Mouse (Mus musculus): Measurements from ENCODE around the gene Glul. TPM values are rescaled to one million over a fixed set of nuclear protein-coding genes. Genes with fewer than 3 reads are reported as not detected.

The Glul gene
- total RNA-seq, 2 experiments from 2014 or later = 611 to 674 TPM

DNA sequence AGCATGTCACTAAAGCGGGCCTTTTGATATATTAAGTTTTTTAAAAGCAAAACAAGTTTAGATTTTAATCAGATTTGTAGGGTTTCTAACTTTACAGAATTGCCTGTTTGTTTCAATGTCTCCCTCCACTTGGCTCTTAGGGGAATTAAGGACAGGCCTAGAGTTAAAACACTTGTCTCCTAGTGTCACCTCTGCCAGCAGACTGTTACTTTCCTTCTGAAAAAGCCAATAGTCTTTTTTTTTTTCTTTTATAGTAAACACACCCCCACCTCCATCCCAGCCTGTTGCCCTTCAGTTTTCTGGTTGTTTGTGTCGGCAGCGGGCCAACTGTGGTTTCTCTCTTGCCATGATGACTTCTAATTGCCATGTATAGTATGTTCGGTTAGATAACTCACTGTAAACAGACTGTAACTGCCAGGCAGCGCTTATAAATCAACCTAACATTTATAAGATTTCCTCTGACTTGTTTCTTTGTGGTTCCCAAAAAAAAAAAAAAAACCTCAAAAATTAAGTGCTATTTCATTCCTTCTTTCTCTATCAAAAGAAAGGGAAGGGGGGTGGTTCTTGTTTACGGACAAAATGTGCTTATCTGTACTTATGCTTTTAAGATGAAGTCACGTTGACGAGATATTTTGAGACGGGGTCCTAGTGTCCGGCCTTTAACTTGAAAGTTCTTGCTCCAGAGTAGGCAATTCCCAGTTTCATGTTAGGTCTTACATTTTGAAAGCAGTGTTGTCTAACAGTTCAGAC, 9.6 kb downstream of the Glul start:
- DNase-seq = no peak
- intact Hi-C loops (cut with DNase I) = no loop called here

DNA sequence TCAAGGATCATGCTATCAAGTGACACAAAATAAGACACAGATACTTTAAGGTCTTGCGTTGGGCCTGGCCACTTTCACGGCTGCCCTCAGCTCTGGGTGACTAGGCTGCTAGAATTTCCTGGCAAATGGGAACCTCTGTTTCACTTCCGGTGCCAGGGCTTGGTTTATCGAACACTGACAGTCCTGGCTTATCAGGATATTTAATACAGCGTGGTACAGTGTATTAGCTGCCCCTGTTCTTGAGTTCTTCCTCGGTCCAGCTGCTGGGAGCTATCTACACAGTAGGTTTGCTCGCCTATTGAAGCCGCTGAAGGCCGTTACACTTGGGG, 10.2 kb downstream of the Glul start:
- DNase-seq = no peak
- intact Hi-C loops (cut with DNase I) = no loop called here

- intact Hi-C loops (cut with DNase I) = no loop called here
- DNase-seq = no peak
These were observed 10.7 kb downstream of the Glul start for GRCm38 (mm10) chr1:153910423-153910822.

DNA sequence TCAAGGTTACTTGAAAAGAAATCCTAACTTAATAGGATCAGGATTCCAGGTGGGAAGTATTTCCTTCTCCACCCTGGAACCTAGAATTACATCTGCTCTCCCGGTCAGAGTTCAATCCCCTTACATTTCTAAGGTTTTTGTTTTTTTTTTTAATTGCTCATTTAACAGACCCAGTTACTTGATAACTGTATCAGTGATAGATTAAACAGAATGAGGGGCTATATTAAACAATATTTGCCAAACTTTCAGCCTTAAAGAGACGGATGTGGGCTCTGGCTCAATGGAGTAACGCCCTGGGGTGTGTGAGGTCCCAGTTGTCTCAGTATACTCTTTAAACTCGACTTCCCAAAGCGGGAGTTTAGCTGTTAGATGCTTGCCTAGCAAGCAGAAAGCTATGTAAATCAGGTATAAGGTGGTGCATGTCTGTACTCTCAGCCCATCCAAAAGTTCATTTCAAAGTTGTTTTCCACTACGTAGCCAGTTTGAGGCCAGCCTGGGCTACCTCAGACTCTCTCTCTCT, 11.6 kb downstream of the Glul start:
- no peak for DNase-seq

DNA sequence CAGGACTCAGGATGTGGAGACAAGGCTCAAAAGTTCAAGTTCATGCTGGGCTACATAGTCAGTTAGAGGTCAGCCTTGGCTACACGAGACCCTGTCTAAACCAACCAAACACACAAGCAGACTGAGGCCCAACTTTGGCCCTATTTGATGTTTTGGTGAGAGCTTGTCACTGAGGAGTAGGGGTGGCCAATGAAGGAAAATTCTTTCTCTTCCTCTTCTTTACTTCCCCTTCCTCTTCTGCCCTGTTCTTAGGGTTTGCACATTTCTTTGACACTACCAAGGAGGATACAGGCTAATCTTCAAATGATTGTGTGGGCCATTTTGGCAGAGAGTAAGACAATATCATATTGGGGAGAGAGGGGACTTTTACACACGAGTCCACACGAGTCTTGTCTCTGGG, 14.1 kb downstream of the Glul start:
- DNase-seq = no peak
- intact Hi-C loops (cut with DNase I) = no loop called here

More for the DNA sequence above, 11.6 kb downstream of the Glul start:
- intact Hi-C loops (cut with DNase I) = no loop called here

- DNase-seq = no peak
- intact Hi-C loops (cut with DNase I) = loop anchor here (2.0 kb wide), 1 partner anchor 18 kb away; the partner anchor contains the start of gene Teddm2
These were observed 18.9 kb downstream of the Glul start for GRCm38 (mm10) chr1:153918521-153919206.

DNA sequence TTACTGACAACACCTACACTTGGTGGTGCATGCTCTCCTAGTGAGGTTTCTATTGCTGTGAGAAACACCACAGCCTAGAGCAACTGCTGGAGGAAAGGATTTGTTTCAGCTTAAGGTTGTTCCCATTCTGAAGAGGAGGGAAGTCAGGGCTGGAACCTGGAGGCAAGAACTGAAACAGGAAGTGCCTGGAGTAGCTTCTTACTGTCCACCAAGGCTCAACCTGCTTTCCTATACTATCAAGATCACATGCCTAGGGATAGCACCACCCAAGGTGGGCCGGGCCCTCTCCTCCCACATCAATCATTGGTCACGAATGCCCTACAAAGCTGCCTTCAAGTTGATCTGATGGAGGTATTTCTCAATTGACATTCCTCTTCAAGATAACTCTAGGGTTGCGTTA, 21.9 kb downstream of the Glul start:
- DNase-seq = no peak
- intact Hi-C loops (cut with DNase I) = loop anchor here (5.0 kb wide), 1 partner anchor 111 kb away; no protein-coding TSS in a partner anchor

GRCm38 (mm10) chr1:153922571-153923021, 22.9 kb downstream of the Glul start:
- peak; percentile 49 to 52 for DNase-seq
- intact Hi-C loops (cut with DNase I) = loop anchor here (5.0 kb wide), 1 partner anchor 110 kb away; no protein-coding TSS in a partner anchor

DNA sequence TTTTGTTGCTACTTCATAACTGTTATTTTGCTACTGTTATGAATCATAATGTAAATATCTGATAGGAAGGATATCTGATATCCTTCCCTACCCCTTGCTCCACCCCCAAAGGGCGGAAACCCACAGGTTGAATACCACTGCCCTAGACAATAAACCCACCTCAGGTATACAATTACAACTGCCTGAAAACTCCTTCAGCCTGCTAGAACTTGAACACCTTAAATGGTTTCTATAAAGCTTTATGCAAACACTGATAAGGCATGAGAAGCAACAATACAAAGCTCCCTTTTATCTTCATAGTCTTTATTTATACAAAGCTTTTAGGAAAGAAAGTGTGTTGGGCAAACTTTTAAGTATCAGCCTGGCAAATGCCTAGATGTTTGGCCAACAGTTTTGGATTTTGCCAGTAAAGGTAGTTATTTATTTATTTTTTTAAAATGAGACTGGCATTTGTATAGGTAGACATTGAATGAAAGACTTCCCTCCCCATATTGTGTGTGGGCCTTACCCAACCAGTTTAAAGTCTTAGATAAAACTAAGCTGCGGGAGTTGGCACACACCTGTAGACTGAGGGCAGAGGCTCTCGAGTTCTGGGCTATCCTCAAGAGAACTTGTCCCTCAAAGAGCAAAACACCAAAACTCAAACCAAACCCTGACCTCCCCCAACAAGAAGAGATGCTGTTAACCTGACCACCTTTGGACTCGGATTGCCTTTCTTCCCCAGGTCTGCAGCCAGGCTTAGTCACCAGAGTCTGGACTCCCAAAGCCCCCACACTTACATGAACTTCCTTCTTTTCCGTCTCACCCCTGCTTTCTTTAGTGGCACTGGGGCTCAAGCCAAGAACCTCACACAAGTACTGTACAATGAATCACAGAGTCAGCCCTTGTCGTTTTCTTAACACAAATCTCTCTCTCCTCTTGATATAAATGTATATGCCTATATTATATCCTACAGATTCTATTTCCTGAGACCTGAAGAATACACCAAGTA, 24.9 kb downstream of the Glul start:
- intact Hi-C loops (cut with DNase I) = loop anchor here (5.0 kb wide), 1 partner anchor 108 kb away; no protein-coding TSS in a partner anchor
- DNase-seq = no peak

DNA sequence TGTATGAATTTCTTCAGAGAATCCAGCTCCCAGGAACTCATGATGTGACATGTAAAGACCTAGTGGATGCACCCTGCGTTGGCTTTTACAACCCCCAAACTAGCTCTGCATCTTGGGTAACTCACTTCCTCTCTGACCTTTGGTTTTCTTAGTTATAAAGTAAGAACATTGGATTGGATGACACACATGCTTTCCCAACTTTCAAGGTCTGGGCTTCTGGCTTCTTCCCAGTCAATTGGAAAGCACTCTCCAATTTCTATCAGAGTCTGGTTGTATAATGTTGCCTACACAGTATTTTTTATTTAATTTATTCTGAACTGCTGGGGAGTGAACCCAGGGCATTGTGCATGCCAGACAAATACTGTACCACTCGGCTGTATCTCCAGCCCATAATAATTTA, 30.7 kb downstream of the Glul start:
- no peak for DNase-seq
- intact Hi-C loops (cut with DNase I) = no loop called here

DNA sequence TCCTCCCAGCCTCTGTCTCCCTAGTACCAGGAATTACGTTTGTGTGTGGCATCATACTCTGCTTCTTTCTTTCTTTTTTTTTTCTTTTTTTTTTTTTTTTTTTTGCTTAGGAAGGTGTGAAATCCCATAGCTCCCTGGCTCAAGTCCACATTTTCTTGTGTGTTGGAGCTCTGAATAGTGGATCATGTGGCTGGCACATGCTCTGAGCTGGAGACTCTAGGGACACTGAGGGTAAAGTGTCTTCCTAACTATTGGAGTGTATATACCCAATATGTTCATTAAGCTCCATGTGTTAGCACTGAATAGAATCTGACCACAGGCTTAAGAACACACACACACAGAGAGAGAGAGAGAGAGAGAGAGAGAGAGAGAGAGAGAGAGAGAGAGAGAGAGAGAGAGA, 34.0 kb downstream of the Glul start:
- no peak for DNase-seq
- intact Hi-C loops (cut with DNase I) = no loop called here

DNA sequence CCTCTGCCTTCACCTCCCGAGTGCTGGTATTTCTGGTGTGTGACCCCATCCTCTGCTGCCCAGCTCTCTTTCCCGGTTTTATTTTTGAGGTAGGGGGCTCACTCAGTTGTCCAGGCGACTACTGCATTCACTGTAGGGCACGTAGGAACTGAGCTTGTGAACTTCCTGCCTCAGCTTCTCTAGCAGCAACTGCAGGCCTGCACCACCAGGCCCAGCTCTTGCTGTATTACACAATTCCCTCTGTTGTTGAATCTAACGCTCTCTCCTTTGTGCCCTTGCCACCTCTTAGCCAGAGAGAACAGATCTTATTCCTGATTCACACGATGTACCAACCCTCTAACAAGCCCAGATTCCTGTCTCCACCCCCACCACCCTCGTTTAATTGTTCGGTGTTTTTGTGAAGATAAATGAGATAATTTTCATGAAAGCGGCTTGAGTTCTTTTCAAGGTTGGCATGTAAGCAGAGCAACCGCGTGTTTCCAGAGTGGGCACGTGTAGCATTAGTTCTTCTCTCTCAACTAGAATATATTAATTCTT, 36.2 kb downstream of the Glul start:
- intact Hi-C loops (cut with DNase I) = no loop called here
- DNase-seq = no peak

DNA sequence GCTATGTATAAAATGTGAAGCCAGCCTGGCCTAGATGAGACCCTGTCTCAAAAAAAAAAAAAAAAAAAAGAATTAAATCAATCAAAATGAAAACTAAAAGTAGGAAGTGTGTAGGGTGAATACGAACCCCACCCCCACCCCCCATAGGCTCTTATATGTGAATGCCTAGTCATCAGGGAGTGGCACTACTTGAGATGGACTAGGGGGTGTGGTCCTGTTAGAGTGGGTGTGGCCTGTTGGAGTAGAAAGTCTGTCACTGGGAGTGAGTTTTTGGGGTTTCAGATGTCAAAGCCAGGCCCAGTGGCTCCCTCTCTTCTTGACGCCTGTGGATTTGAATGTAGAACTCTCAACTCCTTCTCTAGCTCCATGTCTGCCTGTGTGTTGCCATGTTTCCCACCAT, 37.3 kb downstream of the Glul start:
- no peak for DNase-seq
- intact Hi-C loops (cut with DNase I) = no loop called here

GRCm38 (mm10) chr1:153940986-153941385, 41.2 kb downstream of the Glul start:
- intact Hi-C loops (cut with DNase I) = no loop called here

GRCm38 (mm10) chr1:153945181-153945580, 45.4 kb downstream of the Glul start:
- intact Hi-C loops (cut with DNase I) = no loop called here
- peak; percentile 25 to 49 for DNase-seq

More at GRCm38 (mm10) chr1:153940986-153941385, 41.2 kb downstream of the Glul start:
- DNase-seq = no peak

- intact Hi-C loops (cut with DNase I) = no loop called here
- DNase-seq = no peak
These were observed 47.2 kb downstream of the Glul start for GRCm38 (mm10) chr1:153946971-153947370.

DNA sequence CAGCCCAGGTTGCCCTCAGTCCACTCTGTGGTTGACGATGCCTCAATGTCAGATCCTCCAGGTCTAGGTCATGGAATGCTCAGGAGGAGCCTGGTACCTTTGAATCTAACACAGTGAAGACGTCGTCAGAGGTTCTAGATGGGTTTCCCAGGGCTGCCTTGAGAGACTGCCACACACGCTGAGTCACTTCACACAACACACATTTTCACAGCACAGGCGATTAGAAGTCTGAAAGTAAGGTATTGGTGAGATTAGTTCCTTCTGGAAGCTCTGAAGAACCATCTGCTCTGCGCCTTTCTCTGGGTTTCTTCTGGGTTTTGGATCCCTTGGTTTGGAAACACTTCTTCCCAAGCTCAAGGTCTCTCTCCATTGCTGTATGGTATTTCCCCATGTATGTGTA, 48.1 kb downstream of the Glul start:
- no peak for DNase-seq
- intact Hi-C loops (cut with DNase I) = no loop called here

- intact Hi-C loops (cut with DNase I) = no loop called here
- no peak for DNase-seq
These were observed 53.5 kb downstream of the Glul start for GRCm38 (mm10) chr1:153953232-153953631.

DNA sequence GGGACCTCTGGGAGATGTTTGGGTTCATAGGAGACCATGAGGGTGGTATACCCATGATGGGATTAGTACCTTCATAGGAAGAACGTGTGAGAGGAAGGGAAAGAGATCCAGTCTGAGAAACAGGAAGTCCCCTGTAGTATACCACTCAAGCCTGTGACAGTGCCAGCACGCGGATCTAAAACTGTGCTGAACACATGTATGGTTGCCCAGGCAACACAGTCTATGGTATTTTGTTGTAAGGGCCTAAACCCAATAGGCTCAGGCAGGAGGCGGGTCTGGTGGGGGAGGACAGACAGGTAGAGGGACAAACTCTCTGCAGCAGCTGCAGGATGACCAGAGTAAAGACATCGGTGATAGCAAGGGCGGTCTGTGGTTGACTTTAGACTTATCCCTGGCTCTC, 54.1 kb downstream of the Glul start:
- intact Hi-C loops (cut with DNase I) = no loop called here

DNA sequence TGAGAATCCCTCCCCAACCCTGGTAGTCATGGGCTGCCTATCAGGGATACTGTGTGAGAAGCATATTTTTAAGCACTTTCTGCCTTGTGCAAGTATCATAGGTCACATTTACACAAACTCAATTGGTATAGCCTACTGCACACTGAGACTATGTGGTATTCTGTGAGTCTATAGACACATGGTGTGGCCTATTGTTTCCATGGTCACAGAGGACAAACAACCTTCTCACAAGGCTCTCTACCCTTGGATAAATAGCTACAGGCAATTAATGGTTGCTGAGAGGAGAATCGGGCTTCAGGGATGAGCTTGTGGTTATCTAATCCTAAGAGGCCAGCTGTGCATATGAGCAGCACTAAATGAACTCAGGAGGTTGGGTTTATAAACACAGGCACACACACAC, 58.1 kb downstream of the Glul start:
- no peak for DNase-seq
- intact Hi-C loops (cut with DNase I) = no loop called here

More for the DNA sequence above, 54.1 kb downstream of the Glul start:
- no peak for DNase-seq

All from heart, postnatal 36 days (tissue).